Mouse (Mus musculus) testis, adult 2 months (tissue): ENCODE results near the gene Sema3a. TPM values are rescaled to one million over a fixed set of nuclear protein-coding genes. Genes with fewer than 3 reads are reported as not detected.

ENCODE experiments used
- H3K27ac ChIP-seq: fragments of 200-500 bp; 2 replicates; pipeline ENCODE4 v1.5.1; 2012; ENCODE audit warnings: low read depth, low read length; ENCODE audit not compliant: control insufficient read depth, insufficient read depth
- H3K27me3 ChIP-seq: fragments of 200-500 bp; 2 replicates; pipeline ENCODE4 v1.6.1; 2012; ENCODE audit warnings: mild to moderate bottlenecking, low read length, moderate library complexity; ENCODE audit not compliant: control insufficient read depth, insufficient read depth
- H3K36me3 ChIP-seq: fragments of 200-500 bp; 2 replicates; pipeline ENCODE4 v1.6.1; 2012; ENCODE audit warnings: mild to moderate bottlenecking, low read length; ENCODE audit not compliant: control insufficient read depth, insufficient read depth
- H3K4me1 ChIP-seq: fragments of 200-500 bp; 2 replicates; pipeline ENCODE4 v1.6.1; 2012; ENCODE audit warnings: low read length; ENCODE audit not compliant: control insufficient read depth, insufficient read depth
- H3K4me3 ChIP-seq: fragments of 200-500 bp; 2 replicates; pipeline ENCODE4 v1.5.1; 2012; ENCODE audit warnings: low read depth, mild to moderate bottlenecking, low read length, moderate library complexity, mixed read lengths; ENCODE audit not compliant: control insufficient read depth
- CTCF ChIP-seq: fragments of 200-500 bp; IDR thresholded peaks from 2 replicates; pipeline ENCODE4 v1.5.1; 2012; ENCODE audit warnings: low read depth, mild to moderate bottlenecking, inconsistent platforms, low read length, moderate library complexity; ENCODE audit not compliant: control insufficient read depth, insufficient read depth, insufficient replicate concordance
- POLR2A ChIP-seq: fragments of 200-500 bp; IDR thresholded peaks from 2 replicates; pipeline ENCODE4 v1.6.1; 2012; ENCODE audit warnings: low read depth, mild to moderate bottlenecking, inconsistent platforms, low read length, moderate library complexity; ENCODE audit not compliant: control insufficient read depth
- polyA plus RNA-seq: library from polyadenylated mRNA; depleted of rRNA; stranded (reverse); fragments of >200 nt; gene quantifications from 2 replicates; pipeline ENCODE4 v1.2.3, GENCODE M21; 2012

Gene Sema3a
- polyA plus RNA-seq, 1 experiment, result 0.10 TPM

GRCm38 (mm10) chr5:13199709-13200108 lies 74.5 kb downstream of the Sema3a start:
- Histone ChIP-seq H3K27ac (no peak overlapping the region), H3K36me3 (no peaks in the 10 kb centered on the region), H3K4me3 (no peak overlapping the region), H3K27me3 (no peaks in the 10 kb centered on the region), H3K4me1 (no peaks in the 10 kb centered on the region)
- TF ChIP-seq POLR2A (no peak), CTCF (no peak)

- no peaks in the 10 kb centered on the region for H3K27me3 ChIP-seq
- TF ChIP-seq POLR2A (no peak), CTCF (no peak)
- H3K4me3 ChIP-seq, result no peak overlapping the region
- H3K4me1 ChIP-seq, result no peaks in the 10 kb centered on the region
- H3K36me3 ChIP-seq, result no peaks in the 10 kb centered on the region
- no peak overlapping the region for H3K27ac ChIP-seq
Measured at GRCm38 (mm10) chr5:13255353-13255752, 130.1 kb downstream of the Sema3a start.

- Histone ChIP-seq H3K27me3 (no peaks in the 10 kb centered on the region), H3K4me3 (no peak overlapping the region), H3K36me3 (no peaks in the 10 kb centered on the region), H3K4me1 (no peaks in the 10 kb centered on the region), H3K27ac (no peak overlapping the region)
- TF ChIP-seq CTCF (no peak), POLR2A (no peak)
Measured at GRCm38 (mm10) chr5:13256321-13256720, 131.1 kb downstream of the Sema3a start.

- Histone ChIP-seq H3K4me1 (no peaks in the 10 kb centered on the region), H3K27ac (no peak overlapping the region), H3K27me3 (no peaks in the 10 kb centered on the region), H3K36me3 (no peaks in the 10 kb centered on the region), H3K4me3 (no peak overlapping the region)
- no peak for TF ChIP-seq CTCF
- TF ChIP-seq POLR2A, result no peak
Measured at GRCm38 (mm10) chr5:13263087-13263486, 137.9 kb downstream of the Sema3a start.

- Histone ChIP-seq H3K4me3 (no peak overlapping the region), H3K27me3 (no peaks in the 10 kb centered on the region), H3K4me1 (no peaks in the 10 kb centered on the region), H3K36me3 (no peaks in the 10 kb centered on the region), H3K27ac (no peak overlapping the region)
- TF ChIP-seq CTCF, result no peak
- no peak for TF ChIP-seq POLR2A
Measured at GRCm38 (mm10) chr5:13263539-13263938, 138.3 kb downstream of the Sema3a start.

GRCm38 (mm10) chr5:13312667-13313066 lies 187.5 kb downstream of the Sema3a start:
- H3K4me3 ChIP-seq, result no peak overlapping the region
- H3K36me3 ChIP-seq, result no peaks in the 10 kb centered on the region
- no peak overlapping the region for H3K27ac ChIP-seq
- no peaks in the 10 kb centered on the region for H3K27me3 ChIP-seq
- no peaks in the 10 kb centered on the region for H3K4me1 ChIP-seq
- no peak for TF ChIP-seq POLR2A
- no peak for TF ChIP-seq CTCF

GRCm38 (mm10) chr5:13313977-13314376 lies 188.8 kb downstream of the Sema3a start:
- H3K36me3 ChIP-seq, result no peaks in the 10 kb centered on the region
- no peaks in the 10 kb centered on the region for H3K4me1 ChIP-seq
- no peak overlapping the region for H3K27ac ChIP-seq
- no peaks in the 10 kb centered on the region for H3K27me3 ChIP-seq
- no peak overlapping the region for H3K4me3 ChIP-seq
- TF ChIP-seq POLR2A (no peak), CTCF (no peak)
